Mouse (Mus musculus) heart, adult 2 months (tissue): Measurements from ENCODE around the gene Prdm16.

Experiments
- CTCF ChIP-seq: fragments of 200-600 bp; IDR thresholded peaks from 2 replicates; pipeline ENCODE4 v1.8.1; 2022; ENCODE audit warnings: antibody characterized with exemption, mild to moderate bottlenecking, moderate library complexity
- POLR2A ChIP-seq: fragments of 200-500 bp; IDR thresholded peaks from 2 replicates; pipeline ENCODE4 v1.6.1; 2011; ENCODE audit warnings: mild to moderate bottlenecking, low read depth, low read length, control low read depth; ENCODE audit not compliant: insufficient read depth

DNA sequence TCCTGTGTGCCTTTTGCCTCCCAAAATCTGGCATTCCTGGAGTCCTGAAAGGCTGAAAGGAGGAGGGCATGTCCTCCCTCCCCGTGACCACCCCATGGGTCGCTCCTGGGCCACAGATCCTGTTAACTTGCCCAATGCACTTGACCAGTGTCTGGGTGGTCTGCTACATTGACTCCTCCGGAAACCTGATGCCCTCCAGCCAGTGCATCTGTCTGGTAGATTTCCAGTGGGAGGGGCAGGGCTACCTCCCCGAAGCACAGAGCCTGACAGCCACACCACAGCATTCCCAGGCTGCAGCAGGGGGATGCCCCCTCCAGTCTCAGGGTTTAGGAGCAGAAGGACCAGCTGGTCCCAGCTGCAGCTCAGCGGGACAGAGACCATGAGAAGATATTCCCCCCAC lies 15.8 kb upstream of the Prdm16 start:
- no peak for TF ChIP-seq CTCF
- no peak for TF ChIP-seq POLR2A
